Mouse (Mus musculus): Measurements from ENCODE around the gene Fndc10.
A peak's percentile ranks its signal among the peaks of the same experiment; 100 is the strongest.

Fndc10 gene

GRCm38 (mm10) chr4:155690571-155691375 lies 3.4 kb upstream of the Fndc10 start:
- peak; percentile 97 for DNase-seq

- DNase-seq, result no peak
Measured at GRCm38 (mm10) chr4:155692421-155692820, 1.7 kb upstream of the Fndc10 start.

- peak; percentile 74 for DNase-seq
Measured at GRCm38 (mm10) chr4:155694482-155695401, 600 bp downstream of the Fndc10 start.

- no peak for DNase-seq
Measured at GRCm38 (mm10) chr4:155695531-155696062, 1.5 kb downstream of the Fndc10 start.

GRCm38 (mm10) chr4:155696261-155697255 lies 2.4 kb downstream of the Fndc10 start:
- DNase-seq, result peak; percentile 44

GRCm38 (mm10) chr4:155700425-155700824 lies 6.3 kb downstream of the Fndc10 start:
- DNase-seq, result no peak

- DNase-seq, result no peak
Measured at GRCm38 (mm10) chr4:155703425-155703929, 9.3 kb downstream of the Fndc10 start.

GRCm38 (mm10) chr4:155704721-155705591 lies 10.8 kb downstream of the Fndc10 start, which contains the start of gene Ssu72:
Gene Ssu72, plus strand, starts transcription at chr4:155704800.
- DNase-seq, result peak; percentile 92

GRCm38 (mm10) chr4:155705592-155705929 lies 11.4 kb downstream of the Fndc10 start:
- no peak for DNase-seq

GRCm38 (mm10) chr4:155708582-155708981 lies 14.4 kb downstream of the Fndc10 start:
- DNase-seq, result no peak

GRCm38 (mm10) chr4:155708988-155709387 lies 14.8 kb downstream of the Fndc10 start:
- no peak for DNase-seq

GRCm38 (mm10) chr4:155710521-155711252 lies 16.5 kb downstream of the Fndc10 start:
- DNase-seq, result peak; percentile 62

GRCm38 (mm10) chr4:155721668-155722083 lies 27.5 kb downstream of the Fndc10 start:
- DNase-seq, result no peak

GRCm38 (mm10) chr4:155727993-155728392 lies 33.9 kb downstream of the Fndc10 start:
- no peak for DNase-seq

GRCm38 (mm10) chr4:155733267-155733666 lies 39.1 kb downstream of the Fndc10 start:
- DNase-seq, result no peak

GRCm38 (mm10) chr4:155734350-155734941 lies 40.3 kb downstream of the Fndc10 start, which contains the start of gene Tmem240:
Gene Tmem240, plus strand, starts transcription at chr4:155734800.
- peak; percentile 93 for DNase-seq

- peak; percentile 78 for DNase-seq
Measured at GRCm38 (mm10) chr4:155734951-155735702, 41.0 kb downstream of the Fndc10 start.

GRCm38 (mm10) chr4:155735788-155736187 lies 41.6 kb downstream of the Fndc10 start:
- DNase-seq, result no peak

GRCm38 (mm10) chr4:155736421-155736820 lies 42.3 kb downstream of the Fndc10 start:
- DNase-seq, result no peak

All from cerebellum, adult 11 months (tissue).